Mouse (Mus musculus) cerebellum, adult 2 months (tissue): ENCODE results near the gene Rinl.

Experiments used
- CTCF ChIP-seq: fragments of 200-500 bp; IDR thresholded peaks from 2 replicates; pipeline ENCODE4 v1.5.1; 2011; ENCODE audit warnings: low read depth, mild to moderate bottlenecking, control low read depth, low read length, moderate library complexity, borderline replicate concordance; ENCODE audit not compliant: insufficient read depth
- POLR2A ChIP-seq: fragments of 200-500 bp; IDR thresholded peaks from 2 replicates; pipeline ENCODE4 v1.6.1; 2011; ENCODE audit warnings: low read length, control low read depth, borderline replicate concordance; ENCODE audit not compliant: insufficient read depth

DNA sequence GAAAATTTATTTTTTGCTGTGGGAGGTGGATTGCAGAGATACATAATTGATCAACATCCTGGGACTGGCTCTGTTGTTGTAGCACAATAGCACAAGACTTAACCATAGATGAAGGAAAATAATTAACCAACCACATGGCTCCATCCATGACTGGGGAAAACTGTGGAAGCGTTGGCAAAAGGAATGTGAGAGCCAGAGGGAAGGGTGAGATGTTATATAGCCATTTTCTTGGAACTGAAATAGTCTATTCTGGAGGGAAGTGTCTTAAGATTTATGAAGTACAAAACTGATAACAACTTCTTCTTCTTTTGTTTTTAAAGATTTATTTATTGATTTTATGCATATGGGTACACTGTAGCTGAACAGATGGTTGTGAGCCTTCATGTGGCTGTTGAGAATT is 58.5 kb downstream of the Rinl start:
- TF ChIP-seq CTCF, result no peak
- no peak for TF ChIP-seq POLR2A
